Mouse (Mus musculus): ENCODE results near the gene Rtn4ip1.
"Not testable (repeated sequence)": the region's sequence is repeated elsewhere in the genome, so short reads cannot be mapped to it uniquely, and the experiment has no call there.

Rtn4ip1 gene

GRCm38 (mm10) chr10:43939136-43939662 lies 37.6 kb downstream of the Rtn4ip1 start:
- DNase-seq: no peak

- DNase-seq: no peak
Measured at GRCm38 (mm10) chr10:43943736-43944135, 42.1 kb downstream of the Rtn4ip1 start.

- DNase-seq: no peak
Measured at GRCm38 (mm10) chr10:43945435-43945834, 43.8 kb downstream of the Rtn4ip1 start.

GRCm38 (mm10) chr10:43953942-43954341 lies 52.3 kb downstream of the Rtn4ip1 start:
- DNase-seq: no peak

DNA sequence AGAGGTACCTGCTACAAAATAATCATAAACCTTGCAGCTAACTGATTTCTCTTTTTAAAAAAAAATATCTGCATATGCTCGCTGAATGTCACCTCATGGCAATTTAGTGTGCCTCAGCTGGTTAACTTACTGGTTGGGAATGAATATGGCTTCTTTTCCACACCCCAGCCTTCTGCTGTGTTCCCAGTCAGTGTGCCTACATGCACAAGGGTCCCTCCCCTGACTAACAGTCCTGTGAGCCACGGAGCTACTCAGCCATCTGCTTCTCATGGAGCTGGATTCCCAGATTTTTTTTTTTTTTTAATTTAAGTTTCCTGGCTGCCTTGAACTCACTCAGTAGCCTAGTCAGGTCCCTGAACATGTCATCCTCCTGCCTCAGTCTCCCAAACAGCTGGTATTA lies 63.3 kb downstream of the Rtn4ip1 start:
- DNase-seq: no peak

DNA sequence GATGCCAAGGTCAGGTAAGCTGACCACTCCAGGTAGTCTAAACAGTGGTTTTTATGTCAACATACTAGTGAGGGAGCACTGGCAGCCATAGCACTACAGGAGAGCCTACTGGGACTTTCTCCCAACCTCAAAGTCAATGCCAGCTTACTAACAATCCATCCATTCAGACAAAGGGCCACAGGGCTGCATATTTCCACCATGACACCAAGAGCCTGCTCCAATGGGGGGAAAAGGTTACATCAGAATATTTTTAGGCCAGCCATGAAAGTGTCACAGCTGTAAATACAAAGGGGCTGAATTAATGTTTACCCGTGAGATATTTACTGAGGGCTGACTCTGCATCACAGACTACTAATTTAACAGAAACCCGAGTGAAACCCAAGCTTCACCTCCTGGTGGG lies 71.6 kb downstream of the Rtn4ip1 start:
- no peak for DNase-seq

DNA sequence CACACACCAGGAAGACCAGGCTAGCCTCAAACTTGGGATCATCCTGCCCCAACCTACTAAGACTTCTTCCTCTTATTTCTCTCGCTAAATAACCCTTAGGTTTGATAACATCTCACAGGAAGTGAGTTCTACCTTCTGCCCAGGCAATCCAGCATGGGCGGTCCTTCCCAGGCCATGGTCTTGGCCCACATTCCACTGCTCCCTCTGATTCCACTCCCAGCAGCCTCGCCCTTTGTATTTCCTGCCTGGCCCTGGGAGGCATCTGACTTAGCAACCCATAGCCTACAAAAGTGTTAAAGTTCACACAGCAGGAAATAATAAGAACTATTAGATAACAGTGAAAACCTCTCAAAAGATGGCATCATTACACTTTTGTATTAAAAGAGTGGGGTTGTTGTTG lies 75.7 kb downstream of the Rtn4ip1 start:
- DNase-seq: no peak

DNA sequence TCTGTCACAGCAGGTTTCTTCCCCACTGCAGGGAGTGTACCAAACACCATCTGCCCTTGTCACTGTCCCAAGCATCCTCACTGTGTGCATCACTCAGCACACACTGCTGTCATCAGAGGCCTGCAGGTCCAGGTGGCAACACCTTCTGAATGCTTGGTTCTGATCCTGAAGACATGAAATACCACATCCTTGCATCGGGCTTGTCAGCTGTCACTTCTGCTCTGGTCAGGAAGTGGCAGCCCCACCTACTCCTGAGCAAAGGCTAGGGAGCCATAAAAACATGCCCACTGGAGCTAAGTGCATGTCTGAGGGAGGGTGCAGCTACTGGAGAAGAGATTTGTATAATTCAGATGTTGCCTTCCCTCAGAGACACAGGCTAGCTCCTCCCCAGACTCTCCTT lies 78.5 kb downstream of the Rtn4ip1 start:
- DNase-seq: no peak

- DNase-seq: not testable (repeated sequence)
Measured at GRCm38 (mm10) chr10:43980742-43981141, 79.1 kb downstream of the Rtn4ip1 start.

GRCm38 (mm10) chr10:43982470-43982869 lies 80.9 kb downstream of the Rtn4ip1 start:
- DNase-seq: no peak

GRCm38 (mm10) chr10:43983241-43983640 lies 81.6 kb downstream of the Rtn4ip1 start:
- no peak for DNase-seq

DNA sequence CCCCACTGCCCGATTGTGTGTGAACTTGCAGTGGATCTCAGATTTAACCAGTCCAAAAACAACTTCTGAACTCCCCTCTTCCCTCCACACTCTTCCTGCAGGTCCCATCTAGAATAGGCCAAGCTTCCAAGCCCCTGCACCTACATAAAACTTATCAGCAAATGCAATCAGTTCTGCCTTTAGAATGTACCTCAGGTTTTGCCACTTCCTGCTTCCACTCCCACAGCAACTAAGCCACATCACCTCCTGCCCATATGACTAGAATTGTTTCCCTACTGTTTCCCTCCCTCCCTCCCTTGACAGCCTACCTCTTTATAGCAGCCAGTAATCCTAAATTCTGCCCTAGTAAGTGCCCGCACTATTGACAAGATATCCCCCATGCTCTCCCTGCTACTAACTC lies 82.3 kb downstream of the Rtn4ip1 start:
- no peak for DNase-seq

- DNase-seq: no peak
Measured at GRCm38 (mm10) chr10:43991268-43991667, 89.7 kb downstream of the Rtn4ip1 start.

GRCm38 (mm10) chr10:43992506-43992905 lies 90.9 kb downstream of the Rtn4ip1 start:
- no peak for DNase-seq

GRCm38 (mm10) chr10:43993198-43993597 lies 91.6 kb downstream of the Rtn4ip1 start:
- no peak for DNase-seq

GRCm38 (mm10) chr10:43995858-43996650 lies 94.4 kb downstream of the Rtn4ip1 start:
- no peak for DNase-seq

DNA sequence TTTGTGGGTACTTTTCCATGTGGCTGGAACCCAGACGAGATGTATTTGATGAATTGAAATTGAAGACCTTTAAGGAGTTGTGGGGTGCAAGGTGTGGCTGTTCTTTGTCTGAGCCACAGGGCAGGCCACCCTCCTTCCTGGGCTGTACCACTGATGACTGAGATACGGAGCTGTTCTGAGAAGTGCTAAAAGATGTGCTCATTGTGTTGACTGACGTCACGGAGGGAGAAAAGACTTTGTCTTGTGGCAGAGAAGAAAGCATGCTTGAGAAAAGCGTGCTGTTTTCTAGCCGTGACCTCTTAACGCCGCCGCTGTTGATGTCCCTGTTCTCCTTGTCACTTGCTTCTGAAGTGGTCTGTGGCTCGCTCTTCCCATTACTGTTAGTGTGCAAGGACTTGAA lies 95.7 kb downstream of the Rtn4ip1 start:
- no peak for DNase-seq

DNA sequence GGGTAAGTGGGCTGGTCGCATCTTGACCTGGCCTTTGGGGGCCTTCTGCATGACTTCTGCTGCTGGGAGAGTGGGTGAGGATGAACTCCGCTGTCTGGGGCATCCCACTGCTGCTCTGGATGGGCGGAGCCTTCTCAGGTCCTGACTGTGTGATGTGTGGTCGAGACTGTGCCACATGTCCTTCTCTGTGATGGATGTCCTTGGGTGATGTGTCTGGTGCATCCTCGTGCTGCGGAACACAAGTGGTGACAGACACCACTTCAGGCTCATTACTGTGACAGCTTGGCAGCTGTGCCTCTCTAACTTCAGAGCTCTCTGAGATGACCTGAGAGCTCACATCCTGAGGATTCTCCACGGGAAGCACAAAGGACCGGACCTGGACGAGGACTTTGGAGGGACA lies 96.4 kb downstream of the Rtn4ip1 start:
- no peak for DNase-seq

DNA sequence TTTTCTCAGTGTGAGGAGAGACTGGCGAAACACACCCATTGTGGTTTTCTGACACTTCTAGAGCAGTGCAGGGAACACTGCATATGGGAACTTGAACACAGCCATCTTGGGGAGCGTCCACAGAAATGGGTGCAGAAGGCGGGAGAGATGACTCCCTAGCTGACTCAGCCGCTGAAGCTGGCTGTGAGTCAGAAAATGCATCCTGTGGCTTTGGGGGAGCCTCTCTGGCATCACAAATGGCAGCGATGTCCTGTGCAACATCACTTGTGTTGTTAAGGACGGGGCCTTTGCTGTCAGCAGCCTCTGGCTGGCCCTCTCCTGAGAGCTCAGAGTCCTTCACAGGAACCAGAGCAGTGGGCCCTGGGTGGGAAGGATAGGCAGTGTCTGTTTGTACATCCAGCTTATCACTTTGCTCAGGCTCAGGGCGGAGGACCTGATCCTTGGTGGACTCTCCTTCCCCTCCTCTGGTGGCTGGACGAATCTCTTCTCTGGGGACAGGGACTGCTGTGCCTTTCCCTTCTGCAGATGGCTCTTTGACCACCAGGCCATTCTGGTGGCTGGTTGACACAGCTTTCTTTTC lies 97.0 kb downstream of the Rtn4ip1 start:
- DNase-seq: no peak

- no peak for DNase-seq
Measured at GRCm38 (mm10) chr10:44000156-44000865, 98.7 kb downstream of the Rtn4ip1 start.

- no peak for DNase-seq
Measured at GRCm38 (mm10) chr10:44002004-44002940, 100.7 kb downstream of the Rtn4ip1 start.

- no peak for DNase-seq
Measured at GRCm38 (mm10) chr10:44002995-44003524, 101.5 kb downstream of the Rtn4ip1 start.
